Mouse (Mus musculus) olfactory bulb, adult 2 months (tissue): Measurements from ENCODE around the gene Cbr2. TPM values are rescaled to one million over a fixed set of nuclear protein-coding genes. Genes with fewer than 3 reads are reported as not detected.

Source experiments
- H3K27ac ChIP-seq: fragments of 200-500 bp; 2 replicates; pipeline ENCODE4 v1.5.1; 2012; ENCODE audit warnings: low read depth, low read length; ENCODE audit not compliant: insufficient read depth
- H3K4me1 ChIP-seq: fragments of 200-500 bp; 2 replicates; pipeline ENCODE4 v1.6.1; 2012; ENCODE audit warnings: low read length; ENCODE audit not compliant: control insufficient read depth, insufficient read depth
- H3K4me3 ChIP-seq: fragments of 200-500 bp; 2 replicates; pipeline ENCODE4 v1.5.1; 2012; ENCODE audit warnings: mild to moderate bottlenecking, low read depth, low read length, moderate library complexity; ENCODE audit not compliant: insufficient read depth
- CTCF ChIP-seq: fragments of 200-500 bp; IDR thresholded peaks from 2 replicates; pipeline ENCODE4 v1.5.1; 2012; ENCODE audit warnings: low read depth, mild to moderate bottlenecking, low read length, moderate library complexity; ENCODE audit not compliant: insufficient read depth
- POLR2A ChIP-seq: fragments of 200-500 bp; IDR thresholded peaks from 2 replicates; pipeline ENCODE4 v1.6.1; 2012; ENCODE audit warnings: mild to moderate bottlenecking, low read depth, low read length, moderate library complexity; ENCODE audit not compliant: insufficient read depth
- WGBS: fragments of 180-500 bp; shearing (Covaris S2); methylation state at CpG from one replicate; pipeline ENCODE4 v1.1.7; 2018; 5-methylcytosine and 5-hydroxymethylcytosine counted together
- polyA plus RNA-seq: library from polyadenylated mRNA; stranded (reverse); fragments of >200 nt; gene quantifications from 2 replicates; pipeline ENCODE4 v1.2.4, GENCODE M21; 2012; ENCODE audit warnings: low replicate concordance; ENCODE audit not compliant: missing spikeins, insufficient read depth, insufficient read length

Gene Cbr2
- polyA plus RNA-seq, 1 experiment, result not detected

DNA sequence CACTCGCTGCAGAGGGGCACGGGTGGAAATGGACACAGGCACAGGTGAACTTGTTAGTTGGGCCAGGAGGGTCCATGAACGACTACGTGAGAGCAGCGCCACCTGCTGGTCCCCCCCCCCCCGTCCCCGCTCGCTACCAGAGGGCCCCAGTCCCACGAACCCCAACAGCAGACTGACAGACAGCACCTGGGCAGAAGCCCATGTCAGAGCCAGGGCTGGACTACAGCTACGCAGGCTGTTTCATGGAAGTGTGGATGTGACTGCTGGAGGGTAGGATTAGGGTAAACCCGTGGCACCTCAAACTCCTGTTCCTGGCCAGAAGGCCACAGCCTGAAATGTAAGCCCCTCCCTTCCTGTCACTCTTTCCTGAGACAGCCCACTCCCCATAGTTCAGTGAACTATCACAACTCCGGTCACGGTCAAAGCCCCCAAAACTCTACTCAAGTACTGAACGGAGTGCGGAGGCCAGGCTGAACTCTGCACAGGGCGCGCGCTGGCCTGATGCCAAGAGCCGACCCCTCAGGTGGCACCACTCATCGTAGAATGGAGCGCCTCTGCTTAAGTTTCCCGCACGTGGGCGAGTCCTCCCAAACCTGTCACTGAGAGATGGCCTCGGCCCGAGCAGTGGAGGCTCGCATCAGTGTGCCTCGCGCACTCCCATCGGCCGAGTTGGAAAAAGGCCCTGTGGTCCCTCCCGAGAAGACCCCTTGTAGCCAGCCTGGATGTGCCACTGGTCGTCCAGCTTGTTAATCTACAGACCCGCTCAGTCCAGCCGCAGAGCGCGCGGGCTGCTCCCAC, 18.9 kb downstream of the Cbr2 start:
- TF ChIP-seq CTCF (peak; percentile 63), POLR2A (no peak)
- H3K27ac ChIP-seq, result no peak overlapping the region
- peaks cover 23% of the 10 kb centered on the region for H3K4me1 ChIP-seq
- H3K4me3 ChIP-seq, result peak overlapping the region; percentile 64
- WGBS, result 1% methylated on average over 38 of the region's 38 CpGs

- no peak overlapping the region for H3K27ac ChIP-seq
- peaks cover 23% of the 10 kb centered on the region for H3K4me1 ChIP-seq
- no peak for TF ChIP-seq POLR2A
- TF ChIP-seq CTCF, result no peak
- no peak overlapping the region for H3K4me3 ChIP-seq
- WGBS, result 62% methylated on average over 8 of the region's 8 CpGs
Measured at GRCm38 (mm10) chr11:120711980-120712604, 19.8 kb downstream of the Cbr2 start.

DNA sequence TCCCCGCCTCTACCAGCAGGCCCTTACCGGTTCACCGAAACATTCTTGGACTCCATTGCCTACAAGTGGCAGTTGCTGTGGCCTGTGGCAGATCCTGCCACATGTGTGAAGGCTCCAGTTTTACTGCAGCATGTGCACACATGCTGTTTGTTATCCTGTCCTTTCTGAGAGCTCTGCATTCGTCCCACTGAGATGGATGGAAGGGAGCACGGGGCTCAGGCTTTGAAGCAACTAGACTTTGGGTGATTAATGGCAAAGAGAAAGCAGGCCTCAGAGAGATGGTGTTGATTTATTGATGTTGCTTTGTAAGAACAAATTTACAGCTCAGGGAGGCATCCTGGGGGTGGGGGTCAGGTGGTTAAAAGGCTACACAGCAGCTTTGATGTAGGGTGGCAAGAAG, 21.2 kb downstream of the Cbr2 start:
- WGBS, result 87% methylated on average over 5 of the region's 5 CpGs
- Histone ChIP-seq H3K4me1 (peaks cover 26% of the 10 kb centered on the region), H3K4me3 (no peak overlapping the region), H3K27ac (no peak overlapping the region)
- no peak for TF ChIP-seq CTCF
- no peak for TF ChIP-seq POLR2A

GRCm38 (mm10) chr11:120709551-120709950, 22.4 kb downstream of the Cbr2 start:
- Histone ChIP-seq H3K4me3 (no peak overlapping the region), H3K4me1 (peaks cover 30% of the 10 kb centered on the region), H3K27ac (no peak overlapping the region)
- TF ChIP-seq POLR2A, result no peak
- TF ChIP-seq CTCF, result no peak
- WGBS, result 74% methylated on average over 2 of the region's 2 CpGs

GRCm38 (mm10) chr11:120707969-120708368, 23.9 kb downstream of the Cbr2 start:
- Histone ChIP-seq H3K4me3 (no peak overlapping the region), H3K4me1 (peaks cover 28% of the 10 kb centered on the region), H3K27ac (no peak overlapping the region)
- TF ChIP-seq POLR2A, result no peak
- no peak for TF ChIP-seq CTCF
- WGBS, result 56% methylated on average over 5 of the region's 5 CpGs

DNA sequence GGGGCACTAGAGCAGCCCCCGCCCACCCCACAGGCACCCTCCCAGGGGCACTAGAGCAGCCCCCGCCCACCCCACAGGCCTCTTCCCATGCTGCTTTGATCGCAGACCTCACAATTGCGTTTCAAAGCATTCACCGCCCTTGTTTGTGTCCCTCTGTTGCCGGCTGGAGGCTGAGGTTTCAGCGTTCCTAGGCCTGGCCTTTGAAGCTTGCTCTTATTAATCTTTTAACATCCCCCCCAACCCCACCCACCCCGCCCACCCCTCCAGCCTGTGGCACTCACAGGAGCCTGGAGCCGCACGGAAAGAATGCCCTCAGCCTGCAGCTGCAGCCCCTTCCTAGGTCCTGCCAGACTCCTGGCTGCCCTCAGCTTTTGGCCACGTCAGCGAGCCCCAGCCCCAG, 24.7 kb downstream of the Cbr2 start:
- WGBS, result 27% methylated on average over 12 of the region's 12 CpGs
- TF ChIP-seq CTCF, result no peak
- no peak for TF ChIP-seq POLR2A
- no peak overlapping the region for H3K27ac ChIP-seq
- peaks cover 21% of the 10 kb centered on the region for H3K4me1 ChIP-seq
- H3K4me3 ChIP-seq, result no peak overlapping the region

DNA sequence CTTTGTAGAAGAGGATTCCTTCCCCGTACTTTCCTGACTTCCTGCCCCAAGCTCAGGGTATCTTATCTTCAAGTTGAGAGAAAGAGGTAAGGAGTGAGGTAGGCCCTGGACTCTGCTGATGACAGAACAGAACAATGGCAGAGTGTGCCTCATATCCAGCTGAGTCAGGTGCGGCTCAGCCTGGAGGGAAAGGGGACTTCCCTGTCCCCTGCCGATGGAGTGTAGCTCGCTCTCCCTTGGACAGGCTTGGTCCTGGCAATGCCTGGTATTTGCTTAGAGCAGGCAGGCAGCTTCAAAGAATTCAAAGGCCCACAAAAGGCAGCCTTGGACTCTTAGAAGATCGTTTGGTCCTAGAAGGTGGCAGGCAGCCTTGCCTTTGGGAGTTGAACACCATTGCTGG, 25.8 kb downstream of the Cbr2 start:
- Histone ChIP-seq H3K4me3 (no peak overlapping the region), H3K4me1 (peaks cover 21% of the 10 kb centered on the region), H3K27ac (no peak overlapping the region)
- TF ChIP-seq POLR2A (no peak), CTCF (no peak)
- 72% methylated on average over 5 of the region's 5 CpGs for WGBS

DNA sequence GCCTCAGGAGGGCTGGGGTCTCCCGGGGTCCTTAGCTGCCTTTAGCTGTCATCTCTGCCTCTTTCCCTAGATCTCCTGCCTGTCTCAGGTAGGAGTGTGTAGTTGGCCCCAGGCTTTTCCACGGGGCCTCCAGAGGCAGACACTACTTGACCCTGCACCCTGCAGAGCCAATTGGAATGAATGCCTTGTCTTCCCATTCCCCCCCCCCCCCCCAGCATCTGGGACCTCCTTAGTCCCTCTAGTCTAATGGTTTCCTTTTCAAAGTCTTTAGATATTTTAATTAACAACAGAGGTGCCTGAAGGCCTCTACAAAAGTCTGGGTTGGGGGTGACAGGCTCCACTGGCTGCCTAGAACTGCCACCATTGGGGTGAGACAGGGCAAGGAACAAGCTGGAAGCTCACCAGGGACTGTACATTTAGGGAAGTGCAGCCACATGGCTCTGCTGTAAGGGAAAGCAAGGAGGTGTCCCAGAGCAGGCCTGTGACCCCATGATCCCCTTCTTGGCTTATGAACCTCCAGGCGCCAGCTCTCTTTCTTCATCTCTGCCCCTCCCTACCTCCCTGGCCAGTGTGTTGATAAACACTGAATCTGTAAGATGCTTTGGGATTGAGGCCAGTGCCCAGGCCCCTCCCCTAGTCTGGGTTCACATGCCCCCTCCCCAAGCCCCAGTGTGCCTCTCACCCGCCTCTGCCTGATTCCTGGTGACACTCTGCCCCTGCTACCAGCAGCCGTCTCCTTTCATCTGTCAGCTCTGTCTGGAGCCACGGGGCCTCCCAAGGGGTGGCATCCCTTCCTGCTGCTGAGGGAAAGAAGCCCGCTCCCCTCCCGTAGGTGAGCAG, 27.2 kb downstream of the Cbr2 start:
- WGBS, result 46% methylated on average over 8 of the region's 8 CpGs
- Histone ChIP-seq H3K4me3 (no peak overlapping the region), H3K27ac (no peak overlapping the region), H3K4me1 (peaks cover 23% of the 10 kb centered on the region)
- TF ChIP-seq CTCF, result no peak
- TF ChIP-seq POLR2A, result no peak
